Mouse (Mus musculus) neutrophil, adult 5-6 weeks (primary cell): Measurements from ENCODE around the gene Utp15. TPM values are rescaled to one million over a fixed set of nuclear protein-coding genes. Genes with fewer than 3 reads are reported as not detected.

Experiments used
- total RNA-seq: library from RNA; stranded (forward); fragments of 200-1000 nt; gene quantifications from 2 replicates; pipeline ENCODE4 v1.2.3, GENCODE M21; 2017

Gene Utp15
- total RNA-seq, 1 experiment from 2014 or later = 29.2 TPM

Other genes with a start within 250 kb of the Utp15 start
- gene Arhgef28, start 56.6 kb downstream of the Utp15 start, total RNA-seq = 0.12 TPM in 1 of 2 replicates, not detected in the other
- gene Ankra2, start within 50 bp of the Utp15 start, total RNA-seq = 48.7 and 49.0 TPM in 2 replicates
- not detected in 2 replicates for gene Gm21976, start 16.8 kb upstream of the Utp15 start, total RNA-seq
- 539 and 559 TPM in 2 replicates for gene Btf3, start 54.0 kb upstream of the Utp15 start, total RNA-seq
- not detected in 2 replicates for gene Foxd1, start 91.2 kb upstream of the Utp15 start, total RNA-seq
- gene Gm10320, start 229.0 kb upstream of the Utp15 start, total RNA-seq = not detected in 2 replicates